Mouse (Mus musculus) kidney, adult 11 months (tissue): ENCODE results near the gene Mcf2l.

ENCODE experiments used
- DNase-seq: peaks from one replicate; pipeline ENCODE4 v3.0.0; 2022

Gene Mcf2l

DNA sequence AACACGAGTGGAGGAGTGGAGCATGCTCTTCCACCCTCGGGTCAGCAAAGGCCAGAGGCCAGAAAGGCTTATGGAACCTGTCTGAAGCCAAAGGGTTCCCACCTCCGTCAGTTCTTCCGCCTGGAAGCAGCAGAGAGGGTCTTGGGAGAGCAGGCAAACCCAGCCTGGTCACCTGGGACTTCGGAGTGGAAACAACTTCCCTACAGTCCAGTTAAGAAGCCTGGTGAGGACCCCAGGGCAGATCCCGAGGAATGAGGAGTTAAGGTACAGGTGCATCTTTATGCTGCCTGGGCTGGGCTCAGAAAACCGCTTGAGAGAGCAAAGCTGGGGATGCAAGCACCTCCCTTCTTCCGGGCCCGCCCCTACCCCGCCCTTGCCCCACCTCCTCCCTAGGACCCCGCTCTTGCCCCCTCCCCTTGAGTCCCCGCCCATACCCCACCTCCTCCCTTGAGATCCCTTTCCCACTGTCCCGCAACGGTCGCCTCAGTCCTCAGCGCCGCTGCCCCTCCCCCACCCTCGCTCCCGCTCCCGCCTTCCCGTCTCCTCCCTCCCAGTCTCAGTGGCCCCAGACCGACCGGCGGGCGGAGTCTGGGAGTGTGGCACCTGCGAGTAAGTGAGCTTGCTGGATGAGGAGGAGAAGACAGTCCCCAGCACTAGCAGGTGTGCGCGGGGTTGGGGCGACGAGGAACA, at the start of gene Mcf2l:
Mcf2l (plus strand) TSS at position 450 of the 690 bp plus-strand sequence.
- peak; percentile 74 for DNase-seq

DNA sequence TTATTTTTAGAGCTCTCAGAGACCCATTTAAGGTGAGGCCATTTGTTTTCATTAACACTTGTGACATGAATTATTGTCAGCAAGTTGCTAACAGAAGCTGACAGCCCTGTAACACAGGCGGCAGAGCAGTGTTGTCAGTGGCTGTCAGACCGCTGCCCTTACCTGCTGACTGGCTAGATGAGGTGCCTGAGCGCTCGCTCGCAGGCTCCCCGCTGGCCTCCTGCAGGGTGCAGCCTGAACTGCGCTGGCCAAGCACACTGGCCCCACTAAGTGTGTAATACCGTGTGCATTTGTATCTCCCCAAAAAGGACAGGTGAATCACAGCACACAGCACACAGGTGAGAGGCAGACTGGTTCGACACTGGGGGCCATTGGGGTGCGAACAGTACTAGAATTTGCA, 49.0 kb upstream of the Mcf2l start:
- DNase-seq: no peak

DNA sequence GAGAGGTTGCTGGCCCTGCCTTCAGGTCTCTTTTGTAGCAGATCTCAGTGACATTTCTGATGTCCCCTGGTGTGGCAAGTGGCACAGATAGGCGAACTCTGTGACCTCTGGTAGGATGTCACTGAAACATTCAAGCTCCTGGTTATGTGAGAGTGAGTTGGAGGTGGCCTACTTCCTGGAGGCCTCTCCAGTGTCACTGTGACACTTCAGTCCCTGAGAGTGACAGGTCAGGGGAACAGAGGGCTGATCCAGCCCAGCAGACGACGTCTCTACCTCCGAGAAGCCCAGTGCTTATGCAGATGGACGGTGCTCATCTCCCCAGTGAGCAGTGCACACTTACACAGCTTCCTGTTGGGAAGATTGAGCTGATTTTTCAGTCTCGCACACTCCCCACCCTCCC, 48.4 kb upstream of the Mcf2l start:
- DNase-seq: no peak

DNA sequence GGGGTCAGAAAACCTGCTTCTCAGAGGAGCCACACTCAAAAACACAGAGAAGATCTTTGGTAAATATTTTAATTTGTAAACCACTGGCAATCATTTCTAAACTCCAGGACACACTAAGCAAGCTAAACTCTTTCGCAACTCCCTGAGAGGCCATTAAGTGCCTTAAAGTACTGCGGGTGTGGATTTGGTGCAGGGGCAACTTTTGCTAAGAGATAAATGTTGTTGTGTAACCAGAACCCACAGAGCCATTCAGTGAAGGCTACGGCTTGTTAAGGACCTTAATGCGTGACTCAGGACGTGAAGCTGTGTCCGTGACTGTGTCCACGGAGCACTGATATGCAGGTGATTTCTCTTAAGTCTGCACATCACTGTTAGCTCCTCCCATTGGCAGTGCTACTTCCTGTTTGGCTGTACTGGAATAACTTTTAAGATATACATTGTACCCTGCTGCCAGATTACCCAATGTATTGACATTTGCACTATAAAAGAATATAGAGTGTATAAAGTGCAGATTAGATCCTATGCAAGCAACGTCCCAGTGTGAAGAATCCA, 47.8 kb upstream of the Mcf2l start:
- DNase-seq: no peak

DNA sequence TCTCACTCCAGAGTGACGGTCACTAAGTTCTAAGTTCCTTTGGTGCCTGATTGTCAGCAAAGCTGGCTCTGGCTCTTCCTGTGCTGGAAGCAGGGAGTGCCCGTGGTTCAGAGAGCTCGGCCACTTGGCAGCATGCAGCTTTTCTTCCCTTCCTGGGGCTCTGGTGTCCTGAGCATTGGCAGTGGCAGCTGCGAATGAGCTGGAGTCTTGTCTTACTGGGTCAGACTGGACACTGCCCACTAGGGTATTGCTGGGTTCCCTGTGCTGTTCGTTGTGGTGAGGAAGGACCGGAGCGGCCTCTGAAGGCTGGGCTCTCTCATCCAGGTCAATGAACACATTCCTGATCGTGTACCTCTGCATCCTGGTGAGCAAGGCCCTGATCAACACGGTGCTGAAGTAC, 46.5 kb upstream of the Mcf2l start:
- no peak for DNase-seq

DNA sequence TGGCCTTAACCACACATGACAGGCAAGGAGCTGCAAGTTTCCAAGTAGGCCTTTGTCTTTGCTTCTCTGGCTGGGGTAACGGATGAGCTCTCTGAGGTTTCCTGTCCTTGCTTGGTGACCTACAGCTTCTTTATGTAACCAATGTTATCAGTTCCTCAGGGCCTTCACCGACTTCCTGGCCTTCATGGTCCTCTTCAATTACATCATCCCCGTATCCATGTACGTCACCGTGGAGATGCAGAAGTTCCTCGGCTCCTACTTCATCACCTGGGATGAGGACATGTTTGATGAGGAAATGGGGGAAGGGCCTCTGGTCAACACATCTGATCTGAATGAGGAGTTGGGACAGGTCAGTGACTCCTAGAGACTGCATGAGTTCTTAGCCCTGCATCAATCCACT, 45.3 kb upstream of the Mcf2l start:
- DNase-seq: no peak

DNA sequence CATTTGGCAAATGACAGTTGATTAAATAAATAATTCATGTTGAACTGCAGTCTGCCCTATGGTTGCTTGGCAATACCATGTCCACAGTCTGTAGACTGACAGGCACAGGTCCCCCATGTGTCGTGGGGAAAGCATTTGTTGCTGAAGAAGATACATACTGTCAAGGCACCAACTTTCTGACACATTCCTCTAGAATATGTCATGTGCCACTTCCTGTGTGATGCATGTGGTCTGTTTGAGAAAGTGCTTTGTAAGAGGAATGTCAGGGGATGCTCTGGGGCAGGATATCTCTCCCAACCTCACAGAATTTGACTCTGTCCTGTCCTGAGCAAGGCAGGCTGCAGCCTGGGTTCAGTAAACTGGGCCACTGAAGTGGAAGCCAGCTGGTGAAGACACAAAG, 44.2 kb upstream of the Mcf2l start:
- no peak for DNase-seq

DNA sequence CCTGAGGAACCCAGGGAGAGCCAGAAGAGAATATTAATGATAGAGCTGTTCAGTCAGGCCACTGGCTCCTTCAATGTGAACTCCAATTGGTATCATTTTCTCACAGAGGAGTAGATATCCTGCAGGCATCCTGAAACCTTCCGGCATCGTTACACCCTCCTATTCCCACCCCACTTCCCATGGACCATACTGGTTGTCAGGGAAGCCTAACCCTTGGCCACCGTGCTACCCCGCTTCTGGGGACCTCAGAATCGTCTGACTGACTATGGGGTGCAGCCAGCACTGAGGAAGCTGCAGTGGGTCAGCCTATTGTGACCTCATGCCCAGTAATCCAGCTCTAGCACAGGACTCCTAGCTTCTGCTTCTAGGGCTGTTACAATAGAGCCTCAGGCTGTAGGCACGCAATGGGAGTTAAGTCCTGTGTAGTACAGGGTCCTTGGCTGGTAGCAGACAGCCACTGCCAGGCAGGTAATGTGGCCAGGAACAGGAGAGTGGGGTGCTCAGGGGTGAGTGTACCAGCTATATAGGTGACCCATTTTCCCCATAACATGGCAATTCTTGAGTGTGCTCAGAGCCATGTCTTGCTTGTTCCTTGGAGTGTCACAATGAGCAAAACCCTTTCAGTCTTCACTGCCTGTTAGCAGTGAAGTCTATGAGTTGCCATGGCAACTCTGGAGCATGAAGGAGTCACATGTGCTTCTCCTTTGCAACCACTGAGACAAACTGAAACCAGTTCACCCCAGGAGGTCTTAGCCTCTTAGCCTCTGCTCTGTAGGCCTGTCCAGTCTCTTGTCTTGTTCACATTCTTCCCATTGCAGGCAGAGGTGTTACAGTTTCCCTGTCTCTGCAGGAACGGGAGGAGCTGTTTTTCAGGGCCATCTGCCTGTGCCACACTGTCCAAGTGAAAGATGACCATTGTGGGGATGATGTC, 41.7 kb upstream of the Mcf2l start:
- DNase-seq: no peak

DNA sequence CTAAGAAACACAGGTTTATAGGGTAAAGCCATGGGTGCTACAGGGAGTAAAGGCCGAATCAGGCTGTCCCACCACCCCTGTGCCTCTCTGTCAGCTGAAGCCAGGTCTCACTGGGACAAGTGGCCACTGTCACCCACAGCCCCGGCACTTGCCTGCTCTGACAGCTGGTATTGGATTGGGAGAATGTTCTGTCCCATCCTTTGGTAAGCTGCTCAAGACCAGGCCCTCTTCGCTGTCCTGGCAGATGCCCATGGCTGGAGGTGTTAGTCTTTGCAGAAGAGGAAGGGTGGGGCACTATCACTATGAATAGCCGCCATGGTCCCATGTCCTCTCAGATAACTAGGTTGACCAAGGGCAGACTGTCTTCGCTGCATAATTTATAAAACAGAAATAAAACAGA, 40.0 kb upstream of the Mcf2l start:
- DNase-seq: no peak

DNA sequence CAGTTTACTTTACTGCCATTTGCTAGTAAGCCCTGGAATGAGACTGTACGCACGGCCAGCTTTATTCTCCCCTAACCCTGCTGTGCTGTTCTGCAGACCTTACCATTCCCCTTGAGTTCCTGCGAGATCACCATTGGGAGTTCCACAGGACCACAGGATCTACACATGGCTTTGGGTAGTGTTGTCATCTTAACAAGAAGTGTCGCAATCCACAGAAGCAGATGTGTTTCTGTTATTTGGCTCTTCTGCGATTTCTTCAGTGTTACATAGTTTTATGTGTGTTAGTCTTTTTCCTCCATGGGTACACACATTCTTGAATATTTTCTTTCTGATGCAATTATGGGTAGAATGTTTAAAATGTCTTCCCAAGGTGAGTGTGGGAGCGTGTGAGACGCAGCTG, 32.8 kb upstream of the Mcf2l start:
- no peak for DNase-seq

DNA sequence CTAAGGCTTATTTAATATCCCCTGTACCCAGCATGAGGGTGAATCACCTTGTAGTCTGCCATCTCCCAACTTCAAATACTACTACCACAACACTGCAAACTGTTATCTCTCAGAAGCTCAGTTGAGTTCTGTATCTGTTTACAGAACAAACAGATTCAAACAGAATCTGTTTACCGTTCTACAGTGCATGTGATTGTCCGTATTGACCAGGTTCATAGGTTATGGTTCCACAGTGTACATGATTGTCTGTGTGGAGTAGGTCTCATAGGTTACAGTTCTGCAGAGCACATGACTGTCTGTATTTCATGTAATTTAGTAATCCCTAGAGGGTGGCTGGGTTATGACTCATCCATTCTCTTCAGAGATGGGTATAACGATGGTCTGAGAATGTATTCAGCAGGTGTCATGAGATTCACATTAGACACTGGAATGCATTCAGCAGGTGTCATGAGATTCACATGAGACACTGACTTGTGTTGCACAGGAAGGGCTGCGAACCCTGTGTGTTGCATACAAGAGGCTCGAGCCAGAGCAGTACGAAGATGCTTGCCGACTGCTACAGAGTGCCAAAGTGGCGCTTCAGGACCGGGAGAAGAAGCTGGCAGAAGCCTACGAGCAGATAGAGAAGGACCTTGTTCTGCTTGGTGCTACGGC, 31.1 kb upstream of the Mcf2l start:
- no peak for DNase-seq

DNA sequence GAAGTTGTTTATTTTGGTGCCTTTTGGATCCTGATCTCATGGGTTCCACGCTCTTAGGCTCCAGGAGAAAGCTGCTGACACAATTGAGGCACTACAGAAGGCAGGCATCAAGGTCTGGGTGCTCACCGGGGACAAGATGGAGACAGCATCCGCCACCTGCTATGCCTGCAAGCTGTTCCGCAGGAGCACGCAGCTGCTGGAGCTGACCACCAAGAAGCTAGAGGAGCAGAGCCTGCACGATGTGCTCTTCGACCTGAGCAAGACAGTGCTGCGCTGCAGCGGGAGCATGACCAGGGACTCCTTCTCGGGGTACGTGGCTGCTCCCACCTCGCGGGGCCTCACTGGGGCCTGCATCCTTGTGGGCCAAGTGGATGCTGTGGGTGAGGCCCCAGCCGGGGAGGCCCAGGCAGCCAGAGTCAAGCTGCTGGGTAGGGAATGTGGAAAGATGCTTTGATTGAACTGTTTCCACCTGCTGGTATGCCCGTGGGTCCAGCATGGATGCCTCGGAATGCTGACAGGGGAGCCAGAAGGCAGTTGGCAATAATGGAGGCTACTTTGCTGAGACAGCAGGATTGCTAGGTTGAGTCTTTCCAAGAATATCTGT, 29.2 kb upstream of the Mcf2l start:
- DNase-seq: no peak

DNA sequence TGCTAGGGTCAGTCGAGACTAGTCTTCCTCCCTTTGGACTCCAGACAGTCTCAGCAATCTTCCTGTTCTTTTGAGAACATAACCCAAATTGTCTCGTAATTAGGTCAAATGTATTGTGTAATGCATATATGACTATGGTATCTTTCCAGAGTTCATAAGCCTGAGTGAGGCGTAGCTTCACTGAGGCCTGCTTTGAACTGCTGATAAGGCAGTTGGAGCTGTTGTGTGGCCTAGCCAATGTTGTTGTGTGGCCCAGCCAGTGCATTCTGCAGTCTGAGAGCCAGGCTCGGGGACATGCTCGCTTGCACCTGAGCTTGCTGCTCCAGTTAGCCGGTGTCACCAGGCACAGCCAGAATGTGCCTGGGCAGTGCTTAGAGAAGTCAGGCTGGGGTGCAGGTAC, 27.2 kb upstream of the Mcf2l start:
- DNase-seq: no peak

DNA sequence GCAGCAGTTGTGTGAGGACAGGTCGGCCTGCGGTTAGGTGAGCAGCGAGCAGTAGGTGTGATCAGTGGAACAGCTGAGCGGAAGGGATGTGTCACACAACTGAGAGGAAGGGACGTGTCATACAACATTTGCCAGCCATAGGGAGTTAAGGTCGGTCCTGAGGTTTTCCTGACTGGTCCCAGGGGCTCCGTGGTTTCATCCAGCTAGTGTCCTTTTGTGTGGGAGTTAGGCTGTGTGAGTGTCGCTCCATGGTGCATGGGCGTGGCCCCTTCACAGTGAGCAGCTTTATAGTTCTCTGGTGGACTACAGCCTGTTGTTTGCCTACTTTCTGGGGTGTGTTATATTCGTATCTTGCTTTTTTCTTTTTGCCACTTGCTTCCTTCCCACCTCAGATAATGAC, 22.4 kb upstream of the Mcf2l start:
- no peak for DNase-seq

DNA sequence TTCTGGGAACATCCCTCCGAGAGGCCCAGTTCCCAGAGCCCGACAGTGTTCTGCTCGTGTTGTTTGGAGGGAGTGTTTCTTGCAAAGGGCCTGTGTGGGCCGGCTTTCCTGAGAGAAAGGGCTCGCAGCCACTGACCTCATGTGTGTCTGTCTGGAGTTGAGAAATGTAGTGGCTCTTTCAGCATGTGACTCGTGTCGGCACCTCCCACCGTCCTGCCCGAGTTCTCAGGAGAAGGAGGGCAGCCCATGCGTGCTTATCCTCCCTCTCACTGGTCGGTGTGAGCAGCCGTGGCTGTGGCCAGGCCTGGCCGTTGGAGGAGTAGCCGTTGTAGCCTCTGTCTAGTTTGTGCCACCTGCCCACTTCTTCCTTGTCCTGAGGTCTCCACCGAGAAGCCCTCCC, 17.6 kb upstream of the Mcf2l start:
- no peak for DNase-seq

DNA sequence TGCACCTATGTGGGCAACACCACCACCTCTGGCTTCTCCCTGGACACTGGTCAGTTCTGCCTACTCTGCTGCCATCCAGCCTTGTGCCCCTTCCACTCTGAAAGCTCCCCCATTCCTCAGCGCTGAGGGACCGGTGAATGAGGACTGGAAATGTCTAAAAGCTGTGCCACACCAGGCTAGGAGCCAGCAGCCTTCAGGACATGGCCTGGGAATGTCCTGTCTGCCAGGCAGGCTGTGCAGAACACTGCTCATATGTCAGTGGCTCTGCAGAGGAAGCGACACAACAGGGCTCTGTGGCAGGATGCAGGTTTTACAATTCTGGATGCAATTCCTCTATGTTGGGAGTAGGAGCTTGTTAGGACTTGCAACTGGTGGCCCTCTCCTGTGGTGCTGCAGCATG, 10.5 kb upstream of the Mcf2l start:
- no peak for DNase-seq

DNA sequence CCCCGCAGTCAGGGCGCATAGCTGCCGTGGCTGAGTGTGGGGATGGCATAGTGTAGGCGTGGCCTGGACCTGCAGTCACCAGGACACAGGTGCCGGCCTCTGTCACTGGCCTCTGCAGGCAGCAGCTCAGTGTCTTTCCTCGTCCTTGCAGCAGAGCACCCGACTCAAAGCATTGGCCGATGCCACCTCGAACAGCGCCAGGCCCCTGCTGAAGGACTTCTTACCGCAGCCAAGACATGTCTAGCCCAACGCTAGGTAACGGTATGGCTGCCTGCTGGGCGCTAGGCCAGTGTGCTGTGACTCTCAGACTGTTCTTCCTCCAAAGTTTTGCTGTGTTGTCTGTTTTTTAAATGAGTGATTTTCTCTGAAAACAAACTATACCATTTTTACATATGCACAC, 10.0 kb upstream of the Mcf2l start:
- DNase-seq: no peak

DNA sequence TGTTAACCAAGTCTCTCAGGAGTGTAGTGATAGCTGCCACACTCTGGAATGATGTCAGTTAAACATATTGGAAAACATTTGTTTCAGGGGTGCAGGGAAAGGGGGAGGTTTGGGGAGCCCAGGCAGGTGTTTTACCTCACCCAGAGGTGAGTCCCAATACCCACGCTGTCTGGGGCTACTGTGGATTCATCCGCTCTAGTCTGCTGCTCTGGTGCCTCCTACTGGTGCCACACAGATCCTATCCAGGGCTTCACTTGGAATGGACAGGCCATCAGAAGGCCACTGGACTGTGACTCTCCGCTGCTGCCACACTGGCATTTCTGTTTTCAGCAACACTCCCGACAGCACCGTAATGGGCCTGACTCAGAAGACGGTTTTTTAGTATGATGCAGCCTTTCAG, 7.8 kb upstream of the Mcf2l start:
- DNase-seq: no peak

DNA sequence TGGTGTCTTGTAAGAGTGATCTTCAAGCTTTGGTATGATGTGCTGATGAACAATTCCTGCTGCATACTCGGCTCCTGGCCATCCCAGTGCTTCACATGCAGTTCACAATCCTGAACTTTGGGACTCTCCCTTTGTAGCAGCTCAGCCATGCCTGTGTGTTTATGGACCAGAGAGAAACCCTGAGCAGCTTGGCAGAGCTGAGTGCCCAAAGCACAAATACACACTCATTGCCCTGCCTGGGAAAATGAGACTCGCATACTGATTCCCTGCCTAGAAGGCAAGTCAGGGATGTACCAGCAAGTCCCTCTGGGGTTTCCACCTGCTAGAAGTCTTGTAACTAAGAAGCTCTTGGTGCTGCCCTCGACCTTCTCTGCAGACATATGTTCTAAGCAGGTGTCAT, 3.9 kb upstream of the Mcf2l start:
- no peak for DNase-seq

DNA sequence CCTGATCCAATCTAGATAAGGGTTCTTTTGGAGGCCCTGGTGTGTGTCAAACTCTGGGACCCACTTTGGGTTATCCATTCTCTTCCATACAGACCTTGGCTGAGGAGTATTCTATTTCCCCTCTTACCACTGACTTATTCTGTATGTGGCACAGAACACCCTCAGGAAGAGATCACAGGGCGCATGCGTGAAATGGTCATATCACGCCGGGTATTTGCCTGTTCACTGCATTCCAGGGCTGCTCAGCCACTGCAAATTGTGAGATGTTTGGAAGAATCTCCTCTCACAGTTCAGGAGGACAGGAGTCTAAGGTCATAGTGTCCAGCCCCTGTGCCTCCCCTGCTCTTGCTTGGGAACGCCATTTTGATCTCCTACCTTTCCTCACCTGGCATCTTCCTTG, 3.0 kb upstream of the Mcf2l start:
- DNase-seq: no peak

DNA sequence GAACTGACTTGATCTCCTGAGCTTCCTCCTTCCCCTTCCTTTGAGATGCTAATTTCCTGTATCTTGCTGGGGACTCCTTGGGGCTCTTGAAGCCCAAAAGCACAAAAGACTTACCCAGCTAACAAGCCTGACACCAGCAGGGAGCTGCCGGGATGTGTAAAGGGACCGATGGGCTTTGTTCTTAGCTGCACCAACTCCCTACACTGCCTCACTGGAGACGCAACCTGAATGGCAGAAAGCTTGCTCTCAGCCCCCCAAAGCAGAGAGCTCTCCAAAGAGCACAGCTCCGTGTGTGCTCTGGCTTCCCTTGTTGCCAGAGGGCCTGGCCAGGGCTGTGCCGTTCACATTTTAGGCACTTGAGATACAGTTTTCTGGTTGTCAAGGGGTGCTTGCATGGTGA, 2.1 kb upstream of the Mcf2l start:
- DNase-seq: no peak

DNA sequence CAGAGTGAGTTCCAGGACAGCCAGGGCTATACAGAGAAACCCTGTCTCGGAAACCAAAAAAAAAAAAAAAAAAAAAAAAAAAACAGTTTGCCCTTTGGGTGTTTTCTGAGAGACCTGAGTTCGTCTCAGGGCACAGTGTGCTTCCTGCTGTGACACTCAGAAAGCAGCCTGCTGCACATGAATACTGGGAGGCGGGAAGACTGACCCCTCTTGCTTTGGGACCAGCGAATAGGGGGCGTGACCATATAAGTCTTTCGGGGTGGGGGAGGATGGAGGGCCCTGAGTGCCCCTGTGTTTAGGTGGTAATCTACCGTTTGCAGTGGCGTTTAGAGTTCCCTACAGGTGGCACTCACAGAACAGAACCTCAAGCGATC, 636 bp upstream of the Mcf2l start:
- no peak for DNase-seq

DNA sequence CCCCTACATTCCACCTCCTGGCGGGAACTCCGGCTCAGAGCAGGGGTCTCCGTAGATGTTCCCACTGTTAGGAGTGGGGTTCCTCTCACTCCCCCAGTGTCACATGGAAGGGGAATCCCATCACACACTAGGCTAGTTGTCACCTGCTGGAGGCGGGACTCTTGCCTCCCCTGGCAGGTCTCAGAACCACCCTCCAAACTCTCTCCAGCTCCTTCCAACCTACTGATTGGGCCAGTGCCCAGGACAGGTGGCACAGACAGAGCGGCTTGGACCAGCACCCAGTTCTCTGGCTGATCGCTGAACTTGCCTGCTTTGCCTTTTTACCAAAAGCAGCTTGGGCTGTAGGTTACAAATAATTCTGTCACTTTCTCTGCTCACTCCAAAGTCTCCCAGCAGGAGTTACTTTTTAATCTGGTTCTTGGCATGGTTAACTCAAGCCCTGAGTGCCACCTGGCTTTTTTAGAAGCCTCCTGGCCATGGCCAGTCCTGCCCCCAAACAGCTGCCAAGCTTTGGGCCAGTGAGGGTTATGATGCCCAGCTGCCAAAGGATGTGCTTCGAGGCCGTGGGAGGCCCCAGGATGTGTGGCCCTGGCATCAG, 687 bp downstream of the Mcf2l start:
- DNase-seq: peak; percentile 94
